Mouse (Mus musculus) liver, postnatal 0 days (tissue): Measurements from ENCODE around the gene Caskin1. TPM values are rescaled to one million over a fixed set of nuclear protein-coding genes. Genes with fewer than 3 reads are reported as not detected.

Experiments used
- ATAC-seq: fragments of 200-750 bp; cut with Nextera tagmentation; 2 replicates; pipeline ENCODE4 v1.8.0; 2017; ENCODE audit warnings: mild to moderate bottlenecking, moderate library complexity
- DNase-seq: peaks from one replicate; pipeline ENCODE4 v3.0.0-alpha.2; 2016
- H3K27ac ChIP-seq: fragments of 300-500 bp; sonication (generic); 2 replicates; pipeline ENCODE4 v1.5.1; 2014; ENCODE audit warnings: antibody characterized with exemption, moderate library complexity, mild to moderate bottlenecking, low read depth
- H3K27me3 ChIP-seq: fragments of 300-500 bp; sonication (generic); 2 replicates; pipeline ENCODE4 v1.6.1; 2014; ENCODE audit warnings: low read length, control low read depth, mixed read lengths; ENCODE audit not compliant: insufficient read depth
- H3K36me3 ChIP-seq: fragments of 300-500 bp; sonication (generic); replicated peaks from 2 replicates; pipeline ENCODE4 v1.6.1; 2014; ENCODE audit warnings: mild to moderate bottlenecking, control low read depth, low read length, moderate library complexity, mixed read lengths; ENCODE audit not compliant: insufficient read depth
- H3K4me1 ChIP-seq: fragments of 300-500 bp; sonication (generic); 2 replicates; pipeline ENCODE4 v1.6.1; 2014; ENCODE audit warnings: antibody characterized with exemption, mild to moderate bottlenecking, control low read depth; ENCODE audit not compliant: insufficient read depth
- H3K4me2 ChIP-seq: fragments of 300-500 bp; sonication (generic); 2 replicates; pipeline ENCODE4 v1.6.1; 2014; ENCODE audit warnings: low read depth, mild to moderate bottlenecking, low read length, moderate library complexity, mixed read lengths
- H3K4me3 ChIP-seq: fragments of 300-500 bp; sonication (generic); 2 replicates; pipeline ENCODE4 v1.5.1; 2014; ENCODE audit warnings: low read depth, low read length
- H3K9ac ChIP-seq: fragments of 300-500 bp; sonication (generic); replicated peaks from 2 replicates; pipeline ENCODE4 v1.6.1; 2014; ENCODE audit warnings: mild to moderate bottlenecking, moderate library complexity
- H3K9me3 ChIP-seq: fragments of 300-500 bp; sonication (generic); 2 replicates; pipeline ENCODE4 v1.6.1; 2016; ENCODE audit warnings: mild to moderate bottlenecking, control low read depth, low read length, mixed read lengths
- CTCF ChIP-seq: sonication (generic); IDR thresholded peaks from 2 replicates; pipeline ENCODE4 v1.5.1; 2016; ENCODE audit warnings: antibody characterized with exemption, low read depth
- EP300 ChIP-seq: IDR thresholded peaks from 2 replicates; pipeline ENCODE4 v1.6.1; 2016; ENCODE audit warnings: antibody characterized with exemption, low read depth, mild to moderate bottlenecking
- WGBS: fragments of 180-500 bp; shearing (Covaris S2); extraction: QIAGEN DNeasy Blood & Tissue Kit; methylation state at CpG from one replicate; pipeline ENCODE4 v1.1.7; 2014; ENCODE audit not compliant: insufficient replicate concordance; 5-methylcytosine and 5-hydroxymethylcytosine counted together
- polyA plus RNA-seq: library from polyadenylated mRNA; unstranded; fragments of >200 nt; fragmentation: Nextera tagmentation; extraction: Ambion mirVana; gene quantifications from 2 replicates; pipeline ENCODE4 v1.2.1, GENCODE M21; 2015

Gene Caskin1
- polyA plus RNA-seq, 1 experiment from 2014 or later = not detected

- Histone ChIP-seq H3K4me2 (peak overlapping the region; percentile 95), H3K36me3 (peaks cover 26% of the 10 kb centered on the region), H3K27ac (peak overlapping the region; percentile 83), H3K4me1 (peaks cover 17% of the 10 kb centered on the region), H3K9ac (peak overlapping the region; percentile 90), H3K4me3 (peak overlapping the region; percentile 88), H3K27me3 (no peaks in the 10 kb centered on the region), H3K9me3 (no peaks in the 10 kb centered on the region)
- under 1% methylated on average over 66 of the region's 68 CpGs for WGBS
- peak; percentile 56 for DNase-seq
- peak; percentile 35 for ATAC-seq
- TF ChIP-seq CTCF (no peak), EP300 (no peak)
These were observed 17.5 kb upstream of the Caskin1 start for GRCm38 (mm10) chr17:24470701-24471527.

DNA sequence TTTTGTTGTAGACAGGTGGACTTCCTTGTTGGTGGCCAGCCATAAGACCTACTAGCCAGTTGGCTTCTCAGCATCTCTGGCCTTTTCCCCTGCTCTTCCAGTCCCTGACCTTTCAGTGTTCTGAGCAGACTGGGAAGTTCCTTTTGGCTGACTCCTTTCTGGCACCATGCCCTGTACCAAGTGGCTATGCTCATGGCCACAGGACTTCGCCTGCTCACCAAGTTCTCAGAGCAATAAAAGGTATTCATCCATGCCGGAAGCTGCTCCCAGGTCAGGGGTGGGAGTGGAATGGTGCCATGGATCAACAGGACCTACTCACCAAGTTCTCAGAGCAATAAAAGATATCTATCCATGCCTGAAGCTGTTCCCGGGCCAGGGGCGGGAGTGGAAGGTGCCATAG lies 15.9 kb upstream of the Caskin1 start:
- Histone ChIP-seq H3K36me3 (peaks cover 39% of the 10 kb centered on the region), H3K4me3 (peak overlapping the region; percentile 88; the same call in 1 of the 2 replicates), H3K27ac (no peak overlapping the region), H3K4me1 (peaks cover 17% of the 10 kb centered on the region), H3K27me3 (no peaks in the 10 kb centered on the region), H3K4me2 (peak overlapping the region; percentile 95), H3K9me3 (no peaks in the 10 kb centered on the region), H3K9ac (peak overlapping the region; percentile 90)
- no peak for DNase-seq
- WGBS = 76% methylated on average over 4 of the region's 4 CpGs
- no peak for ATAC-seq
- TF ChIP-seq CTCF = no peak

DNA sequence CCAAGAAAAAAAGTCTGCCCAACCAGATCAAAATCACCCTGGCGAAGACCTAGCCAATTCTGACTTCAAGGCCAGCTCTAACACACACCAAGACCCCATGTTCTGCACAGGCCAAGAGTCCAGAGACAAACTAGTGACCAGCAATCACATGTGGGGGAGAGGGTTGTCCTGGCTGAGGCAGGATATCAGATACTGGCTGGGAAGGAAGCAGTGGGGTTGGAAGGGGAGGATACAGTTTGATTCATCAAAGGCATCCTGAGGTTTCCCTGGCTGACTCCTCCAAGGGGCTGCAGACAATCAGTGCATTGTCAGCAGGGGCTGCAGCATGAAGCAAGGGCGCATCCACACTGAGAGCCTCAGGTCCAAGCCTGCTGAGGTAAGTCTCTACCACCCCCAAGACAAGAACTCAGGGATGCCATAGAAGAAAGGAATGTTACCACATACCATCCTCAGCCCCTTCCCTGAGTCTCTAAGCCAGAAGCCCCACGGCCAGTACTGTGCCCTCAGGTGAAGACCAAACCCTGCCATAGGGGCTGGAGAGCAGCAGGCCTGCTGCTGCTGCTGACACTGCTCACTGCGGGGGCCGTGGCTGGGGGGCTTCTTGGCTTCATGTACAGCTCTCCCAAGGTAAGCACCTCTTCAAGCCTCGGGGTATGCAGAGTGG lies 14.7 kb upstream of the Caskin1 start, which contains the start of gene Bricd5:
Gene Bricd5 (plus strand): TSS at position 273 of the 664 bp plus-strand sequence.
- no peak within 1 kb of the TSS for H3K9ac ChIP-seq
- H3K27ac ChIP-seq = no peak within 1 kb of the TSS
- peaks cover 39% of the 10 kb centered on the region for H3K36me3 ChIP-seq

GRCm38 (mm10) chr17:24474557-24474956 lies 13.8 kb upstream of the Caskin1 start:
- Histone ChIP-seq H3K27ac (no peak overlapping the region), H3K9ac (no peak overlapping the region), H3K9me3 (no peaks in the 10 kb centered on the region), H3K4me2 (no peak overlapping the region), H3K4me1 (peaks cover 26% of the 10 kb centered on the region), H3K36me3 (peaks cover 39% of the 10 kb centered on the region), H3K27me3 (no peaks in the 10 kb centered on the region), H3K4me3 (no peak overlapping the region)
- ATAC-seq (no peak), DNase-seq (no peak)
- WGBS = 74% methylated on average over 5 of the region's 5 CpGs
- TF ChIP-seq EP300 (no peak), CTCF (no peak)

More for the DNA sequence above, 14.7 kb upstream of the Caskin1 start, which contains the start of gene Bricd5:
- Histone ChIP-seq H3K9me3 (no peaks in the 10 kb centered on the region), H3K4me1 (peaks cover 26% of the 10 kb centered on the region), H3K4me2 (peak within 1 kb of the TSS; percentile 95), H3K4me3 (no peak within 1 kb of the TSS), H3K27me3 (no peaks in the 10 kb centered on the region)
- no peak for ATAC-seq
- TF ChIP-seq CTCF (no peak), EP300 (no peak)
- 82% methylated on average over 6 of the region's 6 CpGs for WGBS
- DNase-seq = no peak

DNA sequence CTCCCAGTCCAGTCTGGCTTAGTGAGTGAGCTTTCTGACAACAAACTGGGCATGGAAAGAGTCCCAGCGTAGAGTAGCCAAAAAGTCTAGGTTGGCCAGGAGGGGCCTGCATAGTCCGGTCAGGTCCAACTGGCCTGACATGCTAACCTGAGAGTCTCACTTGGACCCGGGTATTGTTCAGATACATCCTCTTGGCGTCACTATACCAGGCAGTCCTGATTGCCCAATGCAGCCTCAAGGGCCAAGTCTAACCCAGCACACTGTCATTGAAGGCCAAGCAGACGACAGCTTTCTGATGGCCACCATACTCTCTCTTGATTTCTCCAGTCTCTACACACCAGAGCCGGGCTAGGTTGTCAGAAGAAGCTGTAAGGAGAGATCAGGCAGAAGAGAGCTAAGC lies 12.8 kb upstream of the Caskin1 start:
- Histone ChIP-seq H3K4me2 (peak overlapping the region; percentile 50; the same call in 1 of the 2 replicates), H3K27ac (no peak overlapping the region), H3K4me3 (no peak overlapping the region), H3K9ac (no peak overlapping the region), H3K27me3 (no peaks in the 10 kb centered on the region), H3K4me1 (peaks cover 29% of the 10 kb centered on the region), H3K36me3 (peaks cover 39% of the 10 kb centered on the region), H3K9me3 (no peaks in the 10 kb centered on the region)
- no peak for TF ChIP-seq CTCF
- TF ChIP-seq EP300 = no peak
- DNase-seq (no peak), ATAC-seq (no peak)
- 78% methylated on average over 6 of the region's 6 CpGs for WGBS

DNA sequence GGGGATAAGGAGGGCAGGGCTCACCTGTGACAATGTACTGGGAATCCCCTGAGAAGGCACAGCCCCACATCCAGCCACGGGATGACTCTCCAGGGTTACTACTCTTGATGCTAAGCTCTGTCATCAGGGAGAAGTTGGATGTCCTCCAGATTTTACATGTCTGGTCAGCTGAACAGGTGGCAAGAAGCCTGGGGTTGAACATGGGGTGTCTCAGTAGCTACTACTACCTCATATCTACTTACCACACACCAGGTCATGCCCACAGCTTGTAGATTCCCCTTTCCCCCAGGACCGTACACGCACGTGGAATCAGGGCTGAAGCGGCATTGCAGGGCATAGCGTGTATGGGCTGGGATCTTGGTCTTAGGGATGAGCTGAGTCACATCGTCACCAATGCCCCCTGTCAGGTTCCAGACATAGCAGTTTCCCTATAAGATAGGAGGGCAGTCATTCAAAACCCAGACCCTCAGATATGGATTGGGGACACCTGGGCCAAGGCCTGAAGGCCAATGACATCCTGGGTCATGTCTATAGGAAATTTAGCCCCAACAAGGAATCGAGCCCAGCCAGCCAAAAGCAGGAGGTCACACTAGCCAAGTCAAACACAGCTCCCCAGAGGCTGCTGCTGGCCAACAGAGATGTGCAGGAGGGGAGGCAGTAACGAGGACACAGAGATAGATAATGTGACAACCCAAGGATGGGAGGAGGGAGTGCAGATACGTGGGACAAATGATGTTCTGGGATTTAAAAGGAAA lies 12.2 kb upstream of the Caskin1 start:
- 0 out of 2 replicates have a peak overlapping the region, but pooled peaks have one; percentile 40 for H3K27ac ChIP-seq
- peaks cover 26% of the 10 kb centered on the region for H3K4me1 ChIP-seq
- WGBS = 86% methylated on average over 10 of the region's 10 CpGs
- H3K4me3 ChIP-seq = peak overlapping the region; percentile 17
- H3K4me2 ChIP-seq = peak overlapping the region; percentile 50; the same call in 1 of the 2 replicates
- no peak for TF ChIP-seq EP300
- no peak for TF ChIP-seq CTCF
- peaks cover 39% of the 10 kb centered on the region for H3K36me3 ChIP-seq
- no peaks in the 10 kb centered on the region for H3K27me3 ChIP-seq
- no peaks in the 10 kb centered on the region for H3K9me3 ChIP-seq
- H3K9ac ChIP-seq = no peak overlapping the region
- DNase-seq (no peak), ATAC-seq (no peak)
